Mouse (Mus musculus) lung, postnatal 14 days (tissue): ENCODE measurements around the gene Prpf31.
"Not testable (repeated sequence)": the region's sequence is repeated elsewhere in the genome, so short reads cannot be mapped to it uniquely, and the experiment has no call there.

ENCODE experiments used
- DNase-seq: peaks from one replicate; pipeline ENCODE4 v3.0.0; 2021

Gene Prpf31

GRCm38 (mm10) chr7:3629543-3630477, at the start of gene Prpf31, which contains the start of gene Tfpt:
TSS of gene Prpf31 (plus strand) at chr7:3629985.
TSS of gene Tfpt (minus strand) at chr7:3629929.
- peak; percentile 90 for DNase-seq

- DNase-seq = no peak
These were observed 49.8 kb upstream of the Prpf31 start for GRCm38 (mm10) chr7:3580029-3580428.

GRCm38 (mm10) chr7:3585763-3586162, 44.0 kb upstream of the Prpf31 start:
- no peak for DNase-seq

- no peak for DNase-seq
These were observed 43.5 kb upstream of the Prpf31 start for GRCm38 (mm10) chr7:3586255-3586654.

GRCm38 (mm10) chr7:3587292-3587691, 42.5 kb upstream of the Prpf31 start:
- no peak for DNase-seq

GRCm38 (mm10) chr7:3590550-3590949, 39.2 kb upstream of the Prpf31 start:
- DNase-seq = no peak

GRCm38 (mm10) chr7:3591534-3591933, 38.3 kb upstream of the Prpf31 start:
- no peak for DNase-seq

GRCm38 (mm10) chr7:3593855-3594254, 35.9 kb upstream of the Prpf31 start:
- DNase-seq = no peak

- no peak for DNase-seq
These were observed 35.1 kb upstream of the Prpf31 start for GRCm38 (mm10) chr7:3594686-3595085.

- peak; percentile 12 for DNase-seq
These were observed 34.6 kb upstream of the Prpf31 start for GRCm38 (mm10) chr7:3595146-3595545.

- not testable (repeated sequence) for DNase-seq
These were observed 32.0 kb upstream of the Prpf31 start for GRCm38 (mm10) chr7:3597755-3598154.

GRCm38 (mm10) chr7:3601119-3601518, 28.7 kb upstream of the Prpf31 start:
- DNase-seq = peak; percentile 77

GRCm38 (mm10) chr7:3606798-3607197, 23.0 kb upstream of the Prpf31 start:
- peak; percentile 32 for DNase-seq

GRCm38 (mm10) chr7:3607391-3607790, 22.4 kb upstream of the Prpf31 start:
- DNase-seq = no peak

- DNase-seq = no peak
These were observed 21.1 kb upstream of the Prpf31 start for GRCm38 (mm10) chr7:3608668-3609067.

GRCm38 (mm10) chr7:3609082-3609481, 20.7 kb upstream of the Prpf31 start:
- DNase-seq = peak; percentile 46

GRCm38 (mm10) chr7:3610437-3610836, 19.3 kb upstream of the Prpf31 start:
- DNase-seq = no peak

- no peak for DNase-seq
These were observed 18.8 kb upstream of the Prpf31 start for GRCm38 (mm10) chr7:3611006-3611405.

GRCm38 (mm10) chr7:3614021-3614420, 15.8 kb upstream of the Prpf31 start:
- DNase-seq = no peak

GRCm38 (mm10) chr7:3616057-3616388, 13.8 kb upstream of the Prpf31 start, which contains the start of gene Oscar:
TSS of gene Oscar (minus strand) at chr7:3616157.
- DNase-seq = no peak

GRCm38 (mm10) chr7:3616389-3617241, 13.2 kb upstream of the Prpf31 start:
- DNase-seq = no peak

GRCm38 (mm10) chr7:3617242-3617995, 12.4 kb upstream of the Prpf31 start, which contains the start of gene Ndufa3:
TSS of gene Ndufa3 (plus strand) at chr7:3617373.
- DNase-seq = peak; percentile 87

- no peak for DNase-seq
These were observed 755 bp upstream of the Prpf31 start for GRCm38 (mm10) chr7:3629030-3629429.
